Mouse (Mus musculus) embryonic facial prominence, embryonic 13.5 days (tissue): ENCODE measurements around the gene Gm14444. TPM values are rescaled to one million over a fixed set of nuclear protein-coding genes. Genes with fewer than 3 reads are reported as not detected.
"Not testable (repeated sequence)": the region's sequence is repeated elsewhere in the genome, so short reads cannot be mapped to it uniquely, and the experiment has no call there.

Experiments used
- ATAC-seq: fragments of 200-750 bp; cut with Nextera tagmentation; 2 replicates; pipeline ENCODE4 v1.8.0; 2017; ENCODE audit warnings: low read depth; ENCODE audit not compliant: insufficient number of reproducible peaks, insufficient read depth, low FRiP score, low TSS enrichment
- H3K27ac ChIP-seq: fragments of 300-500 bp; sonication (generic); 2 replicates; pipeline ENCODE4 v1.5.1; 2015; ENCODE audit warnings: moderate library complexity, mild to moderate bottlenecking, inconsistent platforms
- H3K27me3 ChIP-seq: fragments of 300-500 bp; sonication (generic); 2 replicates; pipeline ENCODE4 v1.6.1; 2015; ENCODE audit warnings: mild to moderate bottlenecking, inconsistent platforms
- H3K36me3 ChIP-seq: fragments of 300-500 bp; sonication (generic); 2 replicates; pipeline ENCODE4 v1.6.1; 2015; ENCODE audit warnings: mild to moderate bottlenecking, inconsistent platforms
- H3K4me1 ChIP-seq: fragments of 300-500 bp; sonication (generic); 2 replicates; pipeline ENCODE4 v1.6.1; 2015; ENCODE audit warnings: inconsistent platforms
- H3K4me2 ChIP-seq: fragments of 300-500 bp; sonication (generic); 2 replicates; pipeline ENCODE4 v1.6.1; 2015; ENCODE audit warnings: moderate library complexity, mild to moderate bottlenecking, inconsistent platforms
- H3K4me3 ChIP-seq: fragments of 300-500 bp; sonication (generic); 2 replicates; pipeline ENCODE4 v1.5.1; 2015; ENCODE audit warnings: mild to moderate bottlenecking, inconsistent platforms
- H3K9ac ChIP-seq: fragments of 300-500 bp; sonication (generic); 2 replicates; pipeline ENCODE4 v1.6.1; 2015; ENCODE audit warnings: mild to moderate bottlenecking, inconsistent platforms
- H3K9me3 ChIP-seq: fragments of 300-500 bp; sonication (generic); 2 replicates; pipeline ENCODE4 v1.6.1; 2016; ENCODE audit warnings: inconsistent platforms
- WGBS: fragments of 180-500 bp; shearing (Covaris S2); methylation state at CpG from one replicate; pipeline ENCODE4 v1.1.7; 2015; ENCODE audit warnings: mixed read lengths; 5-methylcytosine and 5-hydroxymethylcytosine counted together
- polyA plus RNA-seq: library from polyadenylated mRNA; unstranded; fragments of >200 nt; fragmentation: Nextera tagmentation; extraction: Ambion mirVana; gene quantifications from 2 replicates; pipeline ENCODE4 v1.2.1, GENCODE M21; 2015

The Gm14444 gene
- not detected in 2 replicates for polyA plus RNA-seq

DNA sequence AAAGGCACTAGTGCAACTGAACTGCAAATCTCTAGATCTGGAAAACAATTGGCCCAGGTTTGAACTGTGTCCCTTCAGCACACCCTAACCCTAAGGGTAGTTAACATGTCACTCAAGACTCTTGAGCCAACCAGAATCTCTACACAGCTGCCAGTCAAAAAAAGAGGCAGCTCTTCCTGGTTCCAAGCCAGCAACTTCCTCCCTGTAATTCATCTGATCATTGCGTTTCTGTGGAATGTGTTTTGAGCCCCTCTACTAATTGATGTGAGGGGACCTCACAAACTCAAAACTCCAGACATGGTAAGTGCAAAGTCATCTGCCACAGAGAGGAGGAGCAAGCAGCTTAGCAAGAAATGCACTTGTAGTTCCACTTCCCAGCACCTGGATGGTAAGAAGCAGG lies at the start of gene Gm14444:
Gm14444 (plus strand) TSS at position 220 of the 400 bp plus-strand sequence.
- not testable (repeated sequence) for H3K4me1 ChIP-seq

DNA sequence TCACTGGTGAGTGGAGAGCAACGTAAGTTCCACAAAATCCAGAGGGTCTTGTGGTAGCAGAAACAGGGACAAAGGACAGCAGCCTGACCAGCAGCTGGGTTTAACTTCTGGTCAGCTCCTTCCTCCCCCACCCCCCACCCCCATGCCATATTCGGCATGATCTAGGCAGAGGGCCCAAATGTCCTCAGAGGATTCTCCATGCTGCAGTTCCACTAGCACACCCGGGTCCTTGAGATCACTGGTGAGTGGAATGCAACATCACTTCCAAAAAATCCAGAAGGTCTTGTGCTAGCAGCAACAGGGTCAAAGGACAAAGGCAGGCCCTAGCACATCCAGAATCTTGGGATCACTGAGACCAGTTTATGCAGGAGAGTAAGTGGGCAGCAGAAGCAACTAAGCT lies 44.6 kb upstream of the Gm14444 start:
- not testable (repeated sequence) for H3K27me3 ChIP-seq, H3K9ac ChIP-seq, ATAC-seq, H3K9me3 ChIP-seq, H3K4me3 ChIP-seq, H3K4me1 ChIP-seq, H3K4me2 ChIP-seq, H3K27ac ChIP-seq, H3K36me3 ChIP-seq
- 78% methylated on average over 3 of the region's 3 CpGs for WGBS

More for the DNA sequence above, at the start of gene Gm14444:
- not testable (repeated sequence) for H3K27ac ChIP-seq, H3K9me3 ChIP-seq, ATAC-seq, H3K4me2 ChIP-seq, H3K36me3 ChIP-seq, H3K4me3 ChIP-seq, H3K27me3 ChIP-seq, H3K9ac ChIP-seq
- 64% methylated on average over 1 of the region's 1 CpGs for WGBS

DNA sequence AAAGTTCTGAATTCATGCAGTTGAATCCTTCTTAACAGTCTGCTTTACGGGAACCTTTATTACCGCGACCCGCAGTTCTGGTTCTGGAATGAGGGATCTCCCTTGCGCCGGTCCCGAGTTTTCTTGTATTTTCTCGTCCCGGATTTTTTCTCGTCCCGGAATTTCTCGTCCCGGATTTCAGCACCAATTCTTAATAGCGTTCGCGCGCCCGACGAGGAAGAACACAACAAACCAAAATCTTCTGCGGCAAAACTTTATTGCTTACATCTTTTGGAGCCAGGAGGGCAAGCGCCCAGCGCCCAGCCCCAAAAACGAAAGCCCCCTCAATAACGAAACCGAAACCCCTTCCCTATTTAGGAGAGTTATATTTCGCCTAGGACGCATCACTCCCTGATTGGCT lies 34.2 kb downstream of the Gm14444 start:
- not testable (repeated sequence) for ATAC-seq, H3K4me3 ChIP-seq

DNA sequence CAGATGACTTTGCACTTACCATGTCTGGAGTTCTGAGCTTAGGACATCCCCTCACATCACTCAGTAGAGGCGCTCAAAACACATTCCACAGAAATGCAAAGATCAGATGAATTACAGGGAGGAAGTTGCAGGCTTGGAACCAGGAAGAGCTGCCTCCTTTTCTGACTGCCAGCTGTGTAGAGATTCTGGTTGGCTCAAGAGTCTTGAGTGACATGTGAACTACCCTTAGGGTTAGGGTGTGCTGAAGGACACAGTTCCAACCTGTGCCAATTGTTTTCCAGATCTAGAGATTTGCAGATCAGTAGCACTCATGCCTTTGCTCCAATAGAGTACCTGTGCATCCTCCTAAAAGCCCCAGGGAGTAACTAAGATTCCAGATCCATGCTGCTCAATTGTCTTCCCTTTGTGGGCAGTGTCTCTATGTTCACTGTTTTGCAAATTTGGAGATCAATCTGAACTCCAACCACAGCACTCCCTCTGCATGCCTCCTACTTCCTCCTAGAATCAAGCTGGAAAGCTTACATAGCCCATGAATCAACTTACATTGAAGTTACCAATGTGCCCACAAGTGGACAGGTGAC lies 57.7 kb downstream of the Gm14444 start, which contains the start of gene Gm14393:
Gm14393 (minus strand) TSS at position 101 of the 581 bp plus-strand sequence.
- 68% methylated on average over 1 of the region's 1 CpGs for WGBS
- H3K9me3 ChIP-seq, H3K4me1 ChIP-seq, H3K4me2 ChIP-seq, H3K4me3 ChIP-seq, H3K9ac ChIP-seq, H3K27ac ChIP-seq, H3K36me3 ChIP-seq, H3K27me3 ChIP-seq, ATAC-seq: not testable (repeated sequence)

More for the DNA sequence above, 34.2 kb downstream of the Gm14444 start:
- not testable (repeated sequence) for H3K36me3 ChIP-seq, H3K9ac ChIP-seq, H3K4me2 ChIP-seq, H3K27me3 ChIP-seq, H3K4me1 ChIP-seq, H3K9me3 ChIP-seq, H3K27ac ChIP-seq
- 96% methylated on average over 27 of the region's 27 CpGs for WGBS

Other genes starting within 250 kb of the Gm14444 start
- 14.4 and 15.6 TPM in 2 replicates for gene Edn3, start 249.6 kb upstream of the Gm14444 start, polyA plus RNA-seq
- gene Gm14393, start 57.5 kb downstream of the Gm14444 start, polyA plus RNA-seq = 1.4 TPM in 1 of 2 replicates, not detected in the other
- gene Gm14399, start 131.8 kb downstream of the Gm14444 start, polyA plus RNA-seq = 6.8 and 8.5 TPM in 2 replicates
- 1.8 and 2.0 TPM in 2 replicates for gene Gm14443, start 165.6 kb downstream of the Gm14444 start, polyA plus RNA-seq
- gene Gm14391, start 196.7 kb downstream of the Gm14444 start, polyA plus RNA-seq = 4.2 and 9.3 TPM in 2 replicates